Comparison of ENCODE assay signal across 27 mouse cellular contexts in the genomic region with DNA sequence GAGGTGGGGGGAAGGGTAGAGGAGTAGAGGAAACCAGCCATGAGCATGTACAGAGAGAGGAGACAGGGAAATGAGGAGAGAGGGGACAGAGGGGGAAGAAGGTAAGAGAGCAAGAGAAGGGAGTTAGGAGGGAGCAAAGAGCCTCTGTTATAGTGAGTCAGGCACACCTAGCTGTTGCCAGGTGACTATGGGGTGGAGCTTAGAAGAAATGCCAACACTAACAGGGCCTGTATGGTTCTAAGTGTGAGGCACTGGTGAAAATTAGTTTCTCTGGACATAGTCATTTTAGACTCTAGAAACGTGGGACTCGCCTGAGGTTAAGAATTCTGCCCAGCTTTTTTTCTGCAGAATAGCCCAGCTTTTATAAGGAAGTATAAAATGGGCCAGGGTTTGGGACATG.
"Had no signal": no experiment of that assay in that cellular context is flagged by ENCODE, and none has a peak within 500 bp of the region (broad histone marks: within the 10 kb centered on the region; RNA-seq: fewer than 3 reads in every experiment).

No protein-coding gene starts in this region.

- H3K4me1 ChIP-seq: heart, embryonic 10.5 days; heart, embryonic 13.5 days; heart, embryonic 15.5 days; hindbrain, embryonic 13.5 days; hindbrain, embryonic 15.5 days; kidney, embryonic 15.5 days; liver, embryonic 13.5 days had no signal

- ATAC-seq: hindbrain, postnatal 0 days; intestine, embryonic 16.5 days had no signal

- DNase-seq: gastrocnemius, adult 2 months; gastrocnemius, postnatal 10 days; gastrocnemius, postnatal 25 days; heart, adult 18-20 months; heart, postnatal 14 days; heart, postnatal 36 days; kidney, adult 11 months; kidney, adult 2 months; kidney, adult 9 months; kidney, postnatal 14 days; kidney, postnatal 36 days; layer of hippocampus, adult 9-11 months; layer of hippocampus, postnatal 36 days; left cerebral cortex, postnatal 4 days; liver; liver, embryonic 13.5 days had no signal

- H3K36me3 ChIP-seq: heart, embryonic 10.5 days; heart, embryonic 13.5 days; heart, embryonic 15.5 days; hindbrain, embryonic 13.5 days; hindbrain, embryonic 15.5 days; kidney, embryonic 15.5 days; limb, embryonic 12.5 days; liver, embryonic 13.5 days had no signal

- H3K27ac ChIP-seq: gastrocnemius, adult 2 months; heart, embryonic 10.5 days; heart, embryonic 13.5 days; heart, embryonic 15.5 days; hindbrain, embryonic 13.5 days; hindbrain, embryonic 15.5 days; hindbrain, postnatal 0 days; kidney, embryonic 15.5 days; kidney, postnatal 0 days; limb, embryonic 12.5 days; liver, embryonic 13.5 days had no signal

- H3K9me3 ChIP-seq: heart, embryonic 10.5 days; heart, embryonic 13.5 days; hindbrain, embryonic 15.5 days; kidney, embryonic 15.5 days; limb, embryonic 12.5 days; liver, embryonic 13.5 days had no signal

- H3K4me3 ChIP-seq: gastrocnemius, adult 2 months; heart, embryonic 10.5 days; heart, embryonic 13.5 days; heart, embryonic 15.5 days; hindbrain, embryonic 13.5 days; hindbrain, embryonic 15.5 days; kidney, embryonic 15.5 days; limb, embryonic 12.5 days; liver, embryonic 13.5 days had no signal

- H3K4me2 ChIP-seq: heart, embryonic 13.5 days; heart, embryonic 15.5 days; hindbrain, embryonic 13.5 days; hindbrain, embryonic 15.5 days; kidney, embryonic 15.5 days; limb, embryonic 12.5 days; liver, embryonic 11.5 days; liver, embryonic 13.5 days had no signal

- H3K27me3 ChIP-seq: heart, embryonic 13.5 days; heart, embryonic 15.5 days; hindbrain, embryonic 13.5 days; hindbrain, embryonic 15.5 days; kidney, embryonic 15.5 days; limb, embryonic 12.5 days; liver, embryonic 13.5 days had no signal

- H3K9ac ChIP-seq: heart, embryonic 13.5 days; heart, embryonic 15.5 days; hindbrain, embryonic 13.5 days; hindbrain, embryonic 15.5 days; kidney, embryonic 15.5 days; limb, embryonic 12.5 days; liver, embryonic 13.5 days had no signal
